Mouse (Mus musculus) spleen, adult 2 months (tissue): Measurements from ENCODE around the gene Stn1.

ENCODE experiments used
- CTCF ChIP-seq: fragments of 200-500 bp; IDR thresholded peaks from 2 replicates; pipeline ENCODE4 v1.5.1; 2011; ENCODE audit warnings: mild to moderate bottlenecking, inconsistent platforms; ENCODE audit not compliant: insufficient read depth, insufficient read length, insufficient replicate concordance; ENCODE audit errors: extremely low read depth
- POLR2A ChIP-seq: fragments of 200-500 bp; IDR thresholded peaks from 2 replicates; pipeline ENCODE4 v1.6.1; 2011; ENCODE audit warnings: low read depth, low read length, inconsistent platforms

DNA sequence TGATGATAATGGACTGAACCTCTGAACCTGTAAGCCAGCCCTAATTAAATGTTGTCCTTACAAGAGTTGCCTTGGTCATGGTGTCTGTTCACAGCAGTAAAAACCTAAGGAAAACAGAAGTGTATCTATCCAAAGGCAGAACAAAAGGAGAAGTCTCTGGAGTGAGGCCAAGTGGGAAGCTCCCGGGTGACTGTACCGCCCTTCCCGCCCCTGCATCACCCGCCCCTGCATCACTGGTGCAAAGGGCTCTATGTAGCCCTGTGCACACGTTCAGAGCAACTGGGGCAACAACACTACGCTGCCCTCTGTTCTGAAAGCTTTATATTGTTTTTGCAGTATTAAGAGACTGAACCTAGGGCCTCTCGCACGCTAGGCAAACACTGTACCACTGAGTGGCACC is 19.7 kb downstream of the Stn1 start:
- TF ChIP-seq POLR2A, result no peak
- TF ChIP-seq CTCF, result no peak
